Mouse (Mus musculus) limb, embryonic 14.5 days (tissue): ENCODE results near the gene Gm45837. TPM values are rescaled to one million over a fixed set of nuclear protein-coding genes. Genes with fewer than 3 reads are reported as not detected.

Experiments
- ATAC-seq: fragments of 200-750 bp; cut with Nextera tagmentation; 2 replicates; pipeline ENCODE4 v1.8.0; 2017; ENCODE audit warnings: low read depth, moderate number of reproducible peaks, moderate TSS enrichment; ENCODE audit not compliant: low FRiP score
- DNase-seq: peaks from one replicate; pipeline ENCODE4 v3.0.0-alpha.2; 2015; ENCODE audit warnings: low spot score
- H3K27ac ChIP-seq: fragments of 300-500 bp; sonication (generic); replicated peaks from 2 replicates; pipeline ENCODE4 v1.5.1; 2014; ENCODE audit warnings: low read depth, mild to moderate bottlenecking, low read length, moderate library complexity, mixed read lengths
- H3K27me3 ChIP-seq: fragments of 300-500 bp; sonication (generic); 2 replicates; pipeline ENCODE4 v1.6.1; 2014; ENCODE audit warnings: low read length, mixed read lengths; ENCODE audit not compliant: control insufficient read depth, insufficient read depth
- H3K36me3 ChIP-seq: fragments of 300-500 bp; sonication (generic); 2 replicates; pipeline ENCODE4 v1.6.1; 2014; ENCODE audit warnings: mild to moderate bottlenecking, low read length, moderate library complexity, mixed read lengths; ENCODE audit not compliant: control insufficient read depth, insufficient read depth
- H3K4me1 ChIP-seq: fragments of 300-500 bp; sonication (generic); 2 replicates; pipeline ENCODE4 v1.6.1; 2014; ENCODE audit warnings: antibody characterized with exemption, low read length, mixed read lengths; ENCODE audit not compliant: control insufficient read depth, insufficient read depth
- H3K4me2 ChIP-seq: fragments of 300-500 bp; sonication (generic); replicated peaks from 2 replicates; pipeline ENCODE4 v1.6.1; 2014; ENCODE audit warnings: low read depth, mild to moderate bottlenecking, low read length, moderate library complexity; ENCODE audit not compliant: severe bottlenecking
- H3K4me3 ChIP-seq: fragments of 300-500 bp; sonication (generic); replicated peaks from 2 replicates; pipeline ENCODE4 v1.5.1; 2014; ENCODE audit warnings: low read length
- H3K9ac ChIP-seq: fragments of 300-500 bp; sonication (generic); 2 replicates; pipeline ENCODE4 v1.6.1; 2014; ENCODE audit warnings: mild to moderate bottlenecking, low read depth, low read length, moderate library complexity; ENCODE audit not compliant: severe bottlenecking
- H3K9me3 ChIP-seq: fragments of 300-500 bp; sonication (generic); 2 replicates; pipeline ENCODE4 v1.6.1; 2016; ENCODE audit warnings: low read length; ENCODE audit not compliant: control insufficient read depth
- POLR2A ChIP-seq: fragments of 200-500 bp; IDR thresholded peaks from 2 replicates; pipeline ENCODE4 v1.8.0; 2012; ENCODE audit warnings: inconsistent platforms, mild to moderate bottlenecking, moderate library complexity, borderline replicate concordance; ENCODE audit not compliant: insufficient read depth, insufficient read length; ENCODE audit errors: extremely low read depth
- WGBS: fragments of 180-500 bp; shearing (Covaris S2); extraction: QIAGEN DNeasy Blood & Tissue Kit; methylation state at CpG from one replicate; pipeline ENCODE4 v1.1.7; 2014; 5-methylcytosine and 5-hydroxymethylcytosine counted together
- polyA plus RNA-seq, 2 experiments: library from polyadenylated mRNA; depleted of rRNA in 1 of 2; stranded (reverse) in 1 of 2; unstranded in 1 of 2; fragments of >200 nt; fragmentation: Nextera tagmentation in 1 of 2; extraction: Ambion mirVana in 1 of 2; gene quantifications; 2 replicates each; pipeline versions ENCODE4 v1.2.1 to v1.2.3; 2012 to 2014

Gene Gm45837
- polyA plus RNA-seq, 2 experiments = 0.41 to 7.5 TPM

DNA sequence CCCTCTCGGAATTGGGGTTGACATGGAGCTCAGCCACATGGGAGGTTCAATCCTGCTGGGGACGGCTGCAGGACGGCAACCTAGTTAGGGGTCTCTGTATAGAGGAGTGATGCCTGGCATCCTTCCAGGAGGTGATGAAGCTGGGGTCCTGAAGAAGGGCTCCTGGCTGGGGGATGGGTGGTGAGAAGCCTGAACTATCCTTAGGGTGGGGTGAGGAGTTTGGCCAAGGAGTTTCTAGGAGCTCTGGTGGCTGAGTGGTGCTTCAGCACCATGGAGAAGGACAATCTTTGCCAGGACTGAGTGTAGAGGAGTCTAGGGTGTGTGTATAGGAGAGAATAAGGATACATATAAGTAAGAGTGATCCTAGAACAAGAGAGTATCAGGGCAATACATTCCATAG, 11.4 kb downstream of the Gm45837 start:
- H3K27ac ChIP-seq = no peak overlapping the region
- H3K9ac ChIP-seq = no peak overlapping the region
- H3K4me2 ChIP-seq = no peak overlapping the region
- no peaks in the 10 kb centered on the region for H3K27me3 ChIP-seq
- ATAC-seq (0 out of 2 replicates have a peak, but pooled peaks have one; percentile 38), DNase-seq (peak; percentile 83)
- H3K4me1 ChIP-seq = no peaks in the 10 kb centered on the region
- H3K9me3 ChIP-seq = no peaks in the 10 kb centered on the region
- no peak for TF ChIP-seq POLR2A
- 54% methylated on average over 3 of the region's 3 CpGs for WGBS
- H3K4me3 ChIP-seq = no peak overlapping the region
- H3K36me3 ChIP-seq = no peaks in the 10 kb centered on the region

DNA sequence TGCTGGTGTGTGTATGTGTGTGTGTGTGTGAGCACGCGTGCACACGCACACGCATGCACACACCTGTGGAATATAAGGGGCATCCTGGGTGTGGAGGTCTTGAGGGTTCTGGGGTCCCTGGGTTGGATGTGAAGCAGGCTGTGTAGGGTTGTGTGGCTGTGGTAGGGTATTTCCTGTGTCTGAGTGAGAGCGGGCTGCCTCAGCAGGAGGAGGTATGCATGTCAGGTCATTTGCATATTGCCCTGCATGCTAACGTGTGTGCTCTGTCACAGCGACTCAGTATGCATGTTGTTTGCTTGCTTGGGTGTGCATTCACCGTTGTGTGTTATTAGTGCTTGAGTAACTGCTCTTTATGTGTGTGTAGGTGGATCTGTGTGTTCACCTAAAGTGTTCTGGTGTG, 12.0 kb downstream of the Gm45837 start:
- no peak for TF ChIP-seq POLR2A
- no peak overlapping the region for H3K4me2 ChIP-seq
- no peak overlapping the region for H3K4me3 ChIP-seq
- H3K4me1 ChIP-seq = no peaks in the 10 kb centered on the region
- DNase-seq = no peak
- H3K9ac ChIP-seq = no peak overlapping the region
- no peak for ATAC-seq
- H3K9me3 ChIP-seq = no peaks in the 10 kb centered on the region
- no peaks in the 10 kb centered on the region for H3K27me3 ChIP-seq
- no peak overlapping the region for H3K27ac ChIP-seq
- 83% methylated on average over 8 of the region's 8 CpGs for WGBS
- no peaks in the 10 kb centered on the region for H3K36me3 ChIP-seq

DNA sequence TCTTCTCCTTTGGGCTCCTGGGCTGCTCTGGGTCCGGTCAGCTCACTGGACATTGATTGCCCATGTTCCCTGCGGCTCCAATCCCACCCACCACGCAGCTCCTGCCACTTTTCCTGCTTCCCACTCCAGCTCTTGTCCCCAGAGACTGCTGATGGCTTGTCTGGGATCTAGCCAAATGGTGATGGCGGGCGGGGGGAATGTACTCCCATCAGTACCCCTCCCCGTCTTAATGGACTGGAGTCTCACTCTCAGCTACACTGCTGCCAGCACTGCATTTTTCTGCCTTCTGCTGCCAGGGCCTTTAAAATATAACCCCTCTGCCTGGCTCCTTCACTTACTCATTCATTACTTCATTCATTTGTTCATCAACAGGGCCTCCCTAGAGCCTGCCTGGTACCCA, 13.3 kb downstream of the Gm45837 start:
- ATAC-seq (no peak), DNase-seq (no peak)
- H3K36me3 ChIP-seq = no peaks in the 10 kb centered on the region
- H3K9me3 ChIP-seq = no peaks in the 10 kb centered on the region
- TF ChIP-seq POLR2A = no peak
- no peak overlapping the region for H3K9ac ChIP-seq
- no peak overlapping the region for H3K4me3 ChIP-seq
- 68% methylated on average over 6 of the region's 6 CpGs for WGBS
- H3K27me3 ChIP-seq = no peaks in the 10 kb centered on the region
- H3K4me1 ChIP-seq = no peaks in the 10 kb centered on the region
- no peak overlapping the region for H3K4me2 ChIP-seq
- no peak overlapping the region for H3K27ac ChIP-seq

DNA sequence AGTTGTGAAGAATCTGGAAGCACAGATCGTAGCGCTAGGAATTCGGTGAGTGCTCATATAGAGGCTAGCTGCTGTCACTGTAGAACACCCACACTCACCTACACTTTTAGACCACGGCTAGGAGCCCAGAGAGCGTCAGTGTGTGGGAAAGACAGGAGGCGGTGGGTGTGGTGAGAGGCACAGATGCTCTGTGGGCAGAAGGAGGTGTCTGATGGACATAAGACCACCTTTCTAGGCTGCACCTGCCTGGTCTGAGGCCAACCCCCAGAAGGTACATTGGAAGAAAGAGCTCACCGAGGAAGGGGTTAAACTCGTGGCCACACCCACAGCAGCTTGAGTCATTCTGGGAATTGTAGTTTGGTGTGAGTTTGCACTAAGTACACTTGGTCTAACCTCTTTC, 16.0 kb downstream of the Gm45837 start:
- TF ChIP-seq POLR2A = no peak
- Histone ChIP-seq H3K4me2 (no peak overlapping the region), H3K36me3 (no peaks in the 10 kb centered on the region), H3K9ac (no peak overlapping the region), H3K27ac (no peak overlapping the region), H3K27me3 (no peaks in the 10 kb centered on the region), H3K4me3 (no peak overlapping the region), H3K9me3 (no peaks in the 10 kb centered on the region), H3K4me1 (no peaks in the 10 kb centered on the region)
- ATAC-seq (no peak), DNase-seq (no peak)
- WGBS = 67% methylated on average over 8 of the region's 8 CpGs

DNA sequence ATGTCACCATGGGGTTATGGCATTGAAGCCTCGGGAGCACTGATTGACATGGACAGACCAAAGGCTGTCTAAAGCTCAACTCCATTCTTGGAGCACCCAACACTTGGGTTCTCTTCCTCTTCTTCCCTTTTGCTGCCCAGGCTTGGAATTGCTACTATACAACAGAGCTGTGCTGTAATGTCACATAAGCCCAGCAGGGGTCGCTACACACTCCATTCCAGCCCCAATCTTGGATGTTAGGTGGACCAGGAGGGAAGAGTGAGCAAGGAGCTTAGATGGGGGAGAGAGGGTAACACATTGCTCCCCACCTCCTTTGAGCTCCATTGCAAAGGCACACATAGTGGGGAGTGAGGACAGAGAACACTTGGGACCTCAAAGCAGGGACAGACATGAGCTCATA, 17.1 kb downstream of the Gm45837 start:
- no peak for TF ChIP-seq POLR2A
- no peaks in the 10 kb centered on the region for H3K9me3 ChIP-seq
- H3K4me3 ChIP-seq = no peak overlapping the region
- H3K4me1 ChIP-seq = no peaks in the 10 kb centered on the region
- H3K27ac ChIP-seq = no peak overlapping the region
- no peak overlapping the region for H3K9ac ChIP-seq
- H3K36me3 ChIP-seq = no peaks in the 10 kb centered on the region
- H3K27me3 ChIP-seq = no peaks in the 10 kb centered on the region
- WGBS = 4% methylated on average over 2 of the region's 2 CpGs
- ATAC-seq = no peak
- no peak for DNase-seq
- H3K4me2 ChIP-seq = no peak overlapping the region

DNA sequence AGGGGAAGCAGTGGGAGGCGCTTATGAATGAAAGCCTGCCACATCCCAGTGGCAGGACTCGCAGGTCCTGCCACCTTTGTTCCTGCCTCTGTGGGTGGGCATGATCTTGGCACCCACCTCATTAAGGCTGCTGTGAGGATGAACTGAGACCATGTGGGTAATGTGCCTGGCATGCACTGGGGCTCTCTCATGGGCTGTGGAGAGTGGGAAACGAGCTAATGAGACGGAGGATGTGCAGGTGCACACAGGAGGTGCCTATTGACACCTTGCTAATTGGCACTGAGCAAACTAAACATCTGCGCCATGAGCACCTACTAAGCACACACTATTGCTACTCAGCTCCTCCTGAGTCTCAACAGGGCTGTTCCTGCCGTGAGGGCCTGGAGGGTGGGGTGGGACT, 24.4 kb downstream of the Gm45837 start:
- TF ChIP-seq POLR2A = no peak
- no peak for ATAC-seq

More for the DNA sequence above, 24.4 kb downstream of the Gm45837 start:
- no peaks in the 10 kb centered on the region for H3K36me3 ChIP-seq
- WGBS = 51% methylated on average over 6 of the region's 6 CpGs
- no peak overlapping the region for H3K9ac ChIP-seq
- H3K4me1 ChIP-seq = no peaks in the 10 kb centered on the region
- H3K4me2 ChIP-seq = no peak overlapping the region
- H3K27ac ChIP-seq = no peak overlapping the region
- no peaks in the 10 kb centered on the region for H3K27me3 ChIP-seq
- H3K9me3 ChIP-seq = no peaks in the 10 kb centered on the region
- no peak for DNase-seq
- H3K4me3 ChIP-seq = no peak overlapping the region
